Mouse (Mus musculus): ENCODE results near the gene Hacd3.

Gene Hacd3

GRCm38 (mm10) chr9:64943997-64944396, 77.5 kb downstream of the Hacd3 start:
- no peak for DNase-seq

- no peak for DNase-seq
Measured at GRCm38 (mm10) chr9:64941650-64942049, 79.8 kb downstream of the Hacd3 start.

- no peak for DNase-seq
Measured at GRCm38 (mm10) chr9:64940731-64941346, 80.7 kb downstream of the Hacd3 start.

GRCm38 (mm10) chr9:64939790-64940189, 81.7 kb downstream of the Hacd3 start:
- no peak for DNase-seq

GRCm38 (mm10) chr9:64939281-64939680, 82.2 kb downstream of the Hacd3 start:
- no peak for DNase-seq

GRCm38 (mm10) chr9:64938535-64938934, 83.0 kb downstream of the Hacd3 start:
- no peak for DNase-seq

- no peak for DNase-seq
Measured at GRCm38 (mm10) chr9:64937491-64937890, 84.0 kb downstream of the Hacd3 start.
